Mouse (Mus musculus): Measurements from ENCODE around the gene Cacul1. TPM values are rescaled to one million over a fixed set of nuclear protein-coding genes. Genes with fewer than 3 reads are reported as not detected.

The Cacul1 gene
- polyA plus RNA-seq, 1 experiment, result 14.0 TPM

DNA sequence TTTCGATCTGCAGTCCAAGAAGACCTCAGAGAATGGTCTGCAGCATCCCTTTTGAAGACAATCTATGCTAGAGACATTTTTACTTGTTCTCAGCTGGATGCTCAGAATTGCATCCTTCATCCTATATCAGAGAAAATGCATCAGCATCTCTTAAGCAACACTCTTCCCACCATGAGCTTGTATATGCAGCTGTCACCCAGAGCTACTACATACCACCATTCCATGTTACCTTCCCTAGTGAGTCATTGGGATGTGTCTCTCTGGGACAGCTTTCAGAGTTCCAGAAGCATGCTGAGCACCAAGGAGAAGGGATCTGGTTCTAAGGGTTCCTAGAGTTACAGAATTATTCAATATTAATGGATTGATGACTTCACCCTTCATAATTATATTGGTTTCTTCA lies 102.0 kb downstream of the Cacul1 start:
- Histone ChIP-seq H3K4me3 (ENCODE audit: insufficient read depth, low read depth, low read length) (no peak overlapping the region), H3K27ac (ENCODE audit: insufficient read depth, low read depth, low read length) (no peak overlapping the region), H3K27me3 (replicated peaks; ENCODE audit: control insufficient read depth, insufficient read depth, low read length) (no peaks in the 10 kb centered on the region; the same call in 1 of the 2 replicates), H3K4me1 (ENCODE audit: control insufficient read depth, insufficient read depth, low read length) (no peaks in the 10 kb centered on the region), H3K36me3 (ENCODE audit: control insufficient read depth, insufficient read depth, low read length) (no peaks in the 10 kb centered on the region)
- DNase-seq, result no peak
- WGBS, result 50% methylated on average over 1 of the region's 1 CpGs
- TF ChIP-seq CTCF (conservative IDR thresholded peaks at IDR 0.05; ENCODE audit: insufficient read depth, insufficient read length, low read depth, low read length) (no peak), POLR2A (IDR thresholded peaks at IDR 0.05; ENCODE audit: low read depth, low read length) (no peak)

GRCm38 (mm10) chr19:60477788-60478187 lies 103.0 kb downstream of the Cacul1 start:
- 48% methylated on average over 2 of the region's 2 CpGs for WGBS
- H3K27me3 ChIP-seq (replicated peaks; ENCODE audit: control insufficient read depth, insufficient read depth, low read length), result no peaks in the 10 kb centered on the region; the same call in 1 of the 2 replicates
- no peaks in the 10 kb centered on the region for H3K36me3 ChIP-seq (ENCODE audit: control insufficient read depth, insufficient read depth, low read length)
- H3K4me3 ChIP-seq (ENCODE audit: insufficient read depth, low read depth, low read length), result no peak overlapping the region
- TF ChIP-seq CTCF (conservative IDR thresholded peaks at IDR 0.05; ENCODE audit: insufficient read depth, insufficient read length, low read depth, low read length), result no peak
- TF ChIP-seq POLR2A (IDR thresholded peaks at IDR 0.05; ENCODE audit: low read depth, low read length), result no peak
- H3K27ac ChIP-seq (ENCODE audit: insufficient read depth, low read depth, low read length), result no peak overlapping the region
- no peak for DNase-seq
- no peaks in the 10 kb centered on the region for H3K4me1 ChIP-seq (ENCODE audit: control insufficient read depth, insufficient read depth, low read length)

Other genes starting within 250 kb of the Cacul1 start
- gene Prlhr, start 112.7 kb downstream of the Cacul1 start, polyA plus RNA-seq (2012; rRNA removed), result 0.08 TPM in 1 of 2 replicates, not detected in the other
- 0.08 and 0.13 TPM in 2 replicates for gene Nanos1, start 175.0 kb upstream of the Cacul1 start, polyA plus RNA-seq (2012; rRNA removed)
- gene Eif3a, start 209.6 kb upstream of the Cacul1 start, polyA plus RNA-seq (2012; rRNA removed), result 22.6 and 29.1 TPM in 2 replicates
- gene Fam45a, start 230.6 kb upstream of the Cacul1 start, polyA plus RNA-seq (2012; rRNA removed), result 12.7 and 17.2 TPM in 2 replicates